Mouse (Mus musculus) right cerebral cortex, postnatal 4 days (tissue): ENCODE data around the gene Adamts8.

ENCODE experiments used
- DNase-seq: peaks from one replicate; pipeline ENCODE4 v3.0.0-alpha.2; 2022

Adamts8 gene

DNA sequence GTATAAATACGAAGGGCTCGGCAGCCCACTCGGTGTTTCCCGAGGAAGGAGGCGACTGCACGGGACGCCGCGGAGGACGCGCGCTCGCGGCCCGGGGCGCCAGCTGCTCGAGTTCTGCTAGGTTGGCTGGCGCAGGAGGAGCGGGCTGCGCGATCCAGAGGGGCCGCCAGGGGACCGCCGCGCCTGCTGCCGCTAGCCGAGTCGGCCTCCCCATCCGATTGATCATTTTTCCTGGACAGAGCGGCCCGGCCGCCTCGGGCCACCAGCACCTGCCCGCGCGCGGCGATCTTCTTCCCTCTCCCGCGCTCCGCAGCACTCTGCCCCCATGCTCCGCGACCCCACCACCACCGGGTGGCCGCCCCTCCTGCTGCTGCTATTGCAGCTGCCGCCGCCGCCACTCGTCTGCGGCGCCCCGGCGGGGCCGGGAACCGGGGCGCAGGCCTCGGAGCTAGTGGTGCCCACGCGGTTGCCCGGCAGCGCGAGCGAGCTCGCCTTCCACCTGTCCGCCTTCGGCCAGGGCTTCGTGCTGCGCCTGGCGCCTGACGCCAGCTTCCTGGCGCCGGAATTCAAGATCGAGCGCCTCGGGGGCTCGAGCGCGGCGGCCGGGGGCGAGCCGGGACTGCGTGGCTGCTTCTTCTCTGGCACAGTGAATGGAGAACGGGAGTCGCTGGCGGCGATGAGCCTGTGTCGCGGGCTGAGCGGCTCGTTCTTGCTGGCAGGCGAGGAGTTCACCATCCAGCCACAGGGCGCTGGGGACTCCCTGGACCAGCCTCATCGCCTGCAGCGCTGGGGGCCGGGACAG, at the start of gene Adamts8:
Adamts8 (plus strand) TSS at position 51 of the 802 bp plus-strand sequence.
- DNase-seq, result peak; percentile 70

DNA sequence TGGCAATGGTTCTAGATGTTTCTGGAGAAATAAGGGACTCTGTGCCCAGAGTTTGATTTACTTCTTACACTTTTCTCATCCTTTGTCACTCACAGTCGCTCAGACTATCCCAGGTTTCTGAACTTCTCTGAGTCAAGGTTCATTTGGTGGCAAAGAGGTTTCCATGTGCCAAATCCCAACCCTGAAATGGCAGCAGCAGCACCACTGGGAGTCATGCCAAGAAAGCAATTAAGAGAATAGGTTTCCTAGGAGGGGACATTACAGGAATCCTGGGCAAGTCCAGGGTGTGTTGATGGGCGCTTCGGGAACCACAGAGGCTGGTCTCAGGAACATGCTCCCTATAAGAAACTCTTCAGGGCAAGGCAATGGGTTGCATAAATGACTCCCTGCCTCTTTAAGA, 46.7 kb upstream of the Adamts8 start:
- no peak for DNase-seq

DNA sequence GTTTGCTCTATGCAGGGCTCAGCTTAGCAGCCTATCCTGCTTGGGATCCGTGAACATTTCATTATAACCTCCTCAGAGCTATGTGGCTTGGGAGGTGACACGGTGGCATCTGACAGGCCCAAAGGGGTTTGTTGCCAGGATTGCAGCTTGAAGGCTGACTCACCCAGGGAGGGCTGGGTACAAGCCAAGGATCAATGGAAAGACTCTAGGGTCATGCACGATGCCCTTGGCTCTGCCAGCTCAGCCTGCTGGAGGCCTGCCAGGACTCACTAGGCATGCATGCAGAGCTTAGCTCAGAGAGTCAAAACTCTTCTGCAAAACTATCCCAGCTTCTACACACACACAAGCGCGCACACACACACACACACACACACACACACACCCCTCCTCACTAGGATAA, 45.6 kb upstream of the Adamts8 start:
- peak; percentile 41 for DNase-seq

DNA sequence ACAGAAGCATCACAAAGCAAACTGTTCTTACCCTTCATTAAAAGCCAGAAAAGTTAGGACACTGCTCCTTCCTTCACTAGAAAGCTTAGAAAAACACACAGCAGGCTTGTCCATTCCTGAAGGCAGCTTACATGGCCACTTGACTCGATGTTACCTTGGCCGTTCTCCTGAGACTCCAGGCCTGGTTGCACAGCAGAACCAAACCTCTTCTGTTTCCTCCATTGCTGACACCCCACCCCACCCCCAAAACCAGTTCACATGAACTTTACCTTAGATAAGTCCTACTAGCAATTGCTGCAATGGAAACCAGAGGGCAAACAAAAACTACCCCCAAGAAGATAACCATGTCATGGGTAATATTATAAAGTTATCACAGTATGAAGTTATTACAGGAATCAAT, 45.2 kb upstream of the Adamts8 start:
- no peak for DNase-seq

DNA sequence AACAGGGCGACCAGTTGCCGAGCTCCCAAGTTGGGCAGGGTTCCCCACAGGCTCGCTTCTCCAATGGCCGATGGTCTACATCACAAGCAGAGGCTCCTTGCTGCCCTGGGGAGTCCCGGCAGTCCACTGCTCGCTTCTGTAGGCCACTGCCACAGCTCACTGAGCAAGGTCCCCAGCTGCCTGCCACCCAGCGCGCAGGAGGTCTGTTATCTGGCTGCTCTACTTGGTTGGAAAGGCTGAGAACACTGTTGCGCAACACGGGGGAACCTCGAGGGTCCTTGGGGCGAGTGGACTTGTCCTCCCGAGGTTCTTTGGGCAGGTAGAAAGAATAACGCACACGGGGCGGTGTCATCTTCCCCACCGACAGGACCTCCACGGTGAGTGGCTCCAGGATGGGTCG, 40.2 kb upstream of the Adamts8 start:
- DNase-seq, result no peak

DNA sequence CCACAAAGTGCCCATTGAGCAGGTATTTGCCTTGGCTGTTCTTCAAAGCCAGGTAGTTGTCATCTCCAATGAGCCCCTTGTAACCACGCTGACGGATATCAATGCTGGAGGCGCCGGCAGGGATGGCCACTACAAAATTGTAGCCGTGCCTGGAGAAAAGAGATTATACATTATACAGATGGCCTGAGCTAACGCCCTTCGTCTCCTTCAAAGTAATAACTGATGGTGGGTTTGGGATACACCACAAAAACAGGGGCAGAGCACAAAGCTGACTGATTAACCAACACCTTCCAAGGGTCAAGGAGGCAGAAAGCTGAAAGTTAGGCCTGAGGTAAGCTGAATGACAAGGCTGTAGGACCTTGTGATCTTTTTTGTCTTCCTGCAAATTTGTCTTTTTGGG, 39.7 kb upstream of the Adamts8 start:
- DNase-seq, result no peak

DNA sequence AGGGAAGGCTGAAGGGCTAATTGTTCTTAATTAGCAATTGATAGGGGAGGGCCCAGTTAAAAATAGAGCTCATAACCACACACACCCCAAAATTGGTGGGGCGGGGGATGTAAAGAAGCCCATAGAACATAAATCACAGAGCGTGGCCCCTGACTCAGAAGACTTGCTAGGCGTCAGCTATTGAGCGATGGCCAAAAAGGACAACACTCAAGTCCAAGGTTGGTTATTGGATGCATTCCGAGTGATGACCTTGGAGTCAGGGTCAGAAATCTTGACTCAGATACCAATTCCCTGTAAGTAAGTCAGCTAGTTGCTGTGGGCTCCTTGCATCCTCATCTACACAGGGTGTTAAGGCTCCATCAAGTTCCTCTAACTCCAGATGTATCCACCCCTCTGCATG, 39.1 kb upstream of the Adamts8 start:
- DNase-seq, result no peak

DNA sequence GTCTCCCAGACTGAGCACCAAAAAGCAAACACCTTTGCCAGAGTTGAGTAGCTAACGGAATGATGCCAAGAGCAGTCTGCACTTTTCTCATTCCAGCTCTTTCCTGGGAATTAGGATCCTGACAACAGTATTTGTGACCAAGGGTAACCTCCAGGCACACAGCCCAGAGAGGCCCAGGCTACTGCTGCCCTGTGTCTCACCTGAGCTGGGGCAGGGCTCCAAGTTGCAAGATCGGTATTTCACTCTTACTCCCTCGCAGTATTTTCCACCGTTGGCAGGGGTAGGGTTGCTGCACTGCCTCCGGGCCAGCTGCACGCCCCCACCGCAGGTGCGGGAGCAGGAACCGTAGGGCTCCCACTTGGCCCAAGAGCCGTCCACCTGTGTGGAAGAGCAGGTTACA, 36.5 kb upstream of the Adamts8 start:
- no peak for DNase-seq

DNA sequence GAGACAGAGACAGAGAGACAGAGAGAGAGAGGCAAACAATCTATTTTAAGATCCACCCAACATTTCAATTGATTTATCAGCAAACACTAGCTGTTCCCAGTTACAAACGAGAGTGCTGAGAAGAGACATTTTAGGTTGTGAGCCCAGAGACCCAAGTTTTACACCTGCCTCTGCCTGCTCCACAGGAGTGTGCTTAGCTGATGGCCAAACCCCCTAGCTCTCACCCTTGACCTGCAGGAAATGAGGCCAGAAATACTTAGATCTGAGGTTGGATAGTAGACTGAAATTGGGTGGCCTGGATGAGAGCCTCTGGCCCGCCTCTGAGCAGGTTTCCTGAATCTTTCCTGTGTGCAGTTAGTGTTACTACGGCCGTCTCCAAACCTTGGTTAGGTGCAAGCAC, 35.9 kb upstream of the Adamts8 start:
- DNase-seq, result no peak

DNA sequence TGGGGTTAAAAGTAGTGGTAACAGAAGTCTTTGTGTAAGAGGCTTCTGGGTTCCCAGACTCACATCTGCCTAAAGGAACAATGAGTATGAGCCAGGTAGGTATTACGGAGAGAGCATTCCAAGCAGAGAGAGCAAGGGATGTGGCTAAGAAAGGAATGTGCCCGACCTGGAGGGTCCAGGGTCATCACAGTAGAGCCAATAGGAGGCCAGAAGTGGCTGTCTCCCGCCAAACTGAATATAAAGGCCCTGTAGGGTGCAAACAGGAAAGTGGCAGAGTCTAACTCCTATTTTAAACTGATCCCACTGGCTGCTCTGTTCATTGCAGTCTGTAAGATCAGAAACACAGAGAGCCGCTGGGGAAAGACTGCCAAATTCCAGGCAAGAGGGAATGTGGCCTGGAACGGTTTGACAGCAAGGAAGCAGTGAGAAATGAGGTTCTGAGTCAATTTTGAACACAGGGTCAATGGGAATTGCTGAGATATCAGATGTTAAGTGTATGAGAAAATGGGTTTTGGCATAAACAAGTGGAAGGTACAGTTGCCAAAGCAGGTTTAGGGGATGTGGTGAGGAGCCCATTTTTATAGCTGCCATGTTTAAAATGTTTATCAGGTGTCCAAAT, 34.6 kb upstream of the Adamts8 start:
- no peak for DNase-seq

DNA sequence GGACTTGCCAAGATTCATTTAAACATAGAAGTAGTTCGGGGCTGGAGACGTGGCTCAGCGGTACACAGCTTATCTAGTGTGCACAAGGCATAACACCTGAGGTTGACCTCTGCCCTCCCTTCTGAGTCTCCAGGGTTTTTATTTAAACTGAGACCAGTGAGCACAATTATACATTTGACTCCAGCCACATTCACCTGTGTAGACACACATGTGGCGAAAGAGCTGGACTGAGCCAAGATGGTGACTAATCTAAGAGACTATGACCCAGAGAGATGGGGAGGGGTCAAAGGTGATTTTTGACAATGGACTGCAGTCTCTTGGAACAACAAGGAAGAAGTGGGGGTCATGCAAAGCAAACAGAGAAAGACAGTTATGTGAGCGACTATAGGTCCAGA, 34.1 kb upstream of the Adamts8 start:
- DNase-seq, result no peak

DNA sequence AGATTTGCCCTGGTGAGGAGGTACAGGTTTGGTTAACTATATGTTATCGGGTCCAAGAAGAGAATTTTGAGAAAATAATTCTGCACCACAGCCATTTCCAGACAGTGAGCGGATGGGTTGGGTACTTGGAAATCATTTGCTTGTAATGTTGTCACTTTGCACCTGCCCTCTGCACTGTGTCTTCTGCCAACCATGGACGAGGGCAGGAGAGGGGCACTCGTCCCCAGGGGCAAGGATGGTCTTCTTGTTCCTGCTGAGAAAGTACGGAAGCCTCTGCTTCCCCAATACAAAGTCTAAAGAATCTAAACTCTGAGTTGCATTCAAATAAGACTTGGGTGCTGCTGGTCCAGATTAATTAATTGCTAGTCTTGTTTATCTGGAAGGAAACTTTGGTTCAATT, 33.4 kb upstream of the Adamts8 start:
- no peak for DNase-seq

DNA sequence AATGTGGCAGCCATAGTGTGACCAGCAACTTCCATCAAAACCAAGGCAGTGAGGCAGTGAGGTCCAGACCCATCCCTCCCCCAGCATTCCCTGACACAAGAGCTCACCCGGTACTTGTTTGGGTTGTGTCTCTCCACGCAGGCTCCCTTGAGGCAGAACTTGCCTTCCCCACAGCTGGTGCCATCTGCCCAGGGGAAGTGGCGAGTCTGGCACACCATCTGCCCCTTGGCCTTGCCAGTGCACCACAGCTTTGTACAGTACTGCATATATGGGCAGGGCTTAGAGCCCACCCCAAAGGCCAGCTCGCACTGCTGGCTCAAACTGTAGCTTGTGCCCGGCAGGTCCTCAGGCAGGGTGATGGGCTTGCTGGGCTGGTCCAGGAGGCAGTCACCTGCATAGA, 31.9 kb upstream of the Adamts8 start:
- no peak for DNase-seq

DNA sequence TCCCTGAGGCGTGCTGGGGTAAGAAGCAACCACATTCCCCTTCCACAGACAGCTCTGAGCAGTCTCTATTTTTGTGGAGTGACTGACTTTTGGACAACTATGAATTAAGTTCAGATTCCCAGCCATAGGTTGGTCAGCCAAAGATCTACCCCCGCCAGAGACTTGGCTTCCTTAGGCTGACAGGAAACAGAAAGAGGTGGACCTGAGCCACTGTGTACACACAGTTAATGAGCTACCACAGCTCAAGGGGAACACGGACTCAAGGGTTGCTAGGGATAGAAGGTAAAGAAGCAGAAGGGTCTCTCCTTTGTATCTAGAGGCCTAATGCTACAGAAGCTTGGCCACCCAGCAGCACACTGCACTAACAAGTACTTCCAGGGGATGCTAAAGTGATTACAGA, 30.2 kb upstream of the Adamts8 start:
- DNase-seq, result no peak

DNA sequence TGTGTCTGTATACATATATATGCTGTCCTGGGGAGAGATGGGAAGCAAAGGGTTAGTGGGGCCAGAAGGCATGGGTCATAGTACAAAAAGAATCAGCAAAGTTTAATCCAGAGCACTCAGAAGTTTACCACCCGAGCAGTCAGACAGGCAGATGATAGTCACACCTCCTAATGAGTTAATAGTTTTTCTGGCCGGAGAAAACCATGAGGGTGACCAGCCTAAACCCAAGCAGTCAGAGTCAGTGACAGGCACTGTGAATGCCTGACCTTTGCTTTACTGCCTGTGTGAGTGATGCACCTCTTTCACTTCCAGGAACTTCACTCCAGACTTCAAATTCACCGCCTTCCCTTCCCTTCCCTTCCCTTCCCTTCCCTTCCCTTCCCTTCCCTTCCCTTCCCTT, 28.9 kb upstream of the Adamts8 start:
- no peak for DNase-seq

DNA sequence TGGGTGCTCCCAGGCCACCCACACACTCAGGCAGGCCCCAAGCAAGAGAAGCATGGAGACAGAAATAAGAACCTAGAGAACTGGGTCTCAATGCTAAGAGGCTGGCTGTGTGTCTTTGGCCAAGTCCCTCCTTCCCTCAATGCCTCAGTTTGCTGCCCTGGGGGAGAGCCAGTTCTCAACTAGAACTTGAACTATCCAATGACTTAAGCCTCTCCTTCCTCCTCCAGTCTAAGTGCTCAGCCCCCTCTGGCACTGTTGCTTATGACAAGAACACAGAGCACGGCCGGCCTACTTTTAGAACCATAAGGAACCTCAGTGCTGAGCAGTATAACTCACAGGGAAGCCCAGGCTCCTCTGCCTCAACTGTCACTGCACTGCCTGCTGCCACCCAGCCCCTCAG, 28.1 kb upstream of the Adamts8 start:
- no peak for DNase-seq

DNA sequence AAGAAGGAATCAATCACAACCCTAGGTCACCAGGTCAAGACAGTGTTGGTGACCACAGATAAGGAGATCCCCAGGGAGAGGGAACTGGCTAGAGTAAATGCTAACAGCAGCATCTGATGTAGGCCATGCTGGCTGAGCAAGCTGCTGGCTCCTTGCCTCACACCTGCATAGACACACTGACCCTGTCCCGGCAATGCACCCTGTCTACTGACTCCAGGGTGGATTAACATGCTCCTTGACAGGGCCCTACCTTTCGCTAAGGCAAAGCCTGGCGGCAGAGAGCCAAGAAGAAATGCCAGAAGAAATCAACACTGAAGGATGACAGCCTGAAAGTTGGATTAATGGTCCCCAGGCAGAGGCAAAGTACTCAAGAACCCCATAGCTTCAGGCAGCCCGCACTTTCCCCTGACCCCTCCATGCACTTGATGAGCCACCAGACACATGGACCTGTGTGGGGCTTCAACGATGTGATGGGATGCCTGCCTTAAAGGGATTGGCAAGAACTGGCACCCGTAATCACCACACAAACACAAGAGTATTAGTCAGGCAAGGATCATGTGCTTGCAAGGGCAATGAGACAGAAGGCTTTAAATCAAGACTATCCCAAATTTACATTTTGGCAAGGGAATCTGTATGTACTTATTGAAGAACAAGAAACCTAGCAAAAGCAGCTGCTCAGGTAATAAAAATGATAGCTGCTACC, 25.9 kb upstream of the Adamts8 start:
- DNase-seq, result no peak

DNA sequence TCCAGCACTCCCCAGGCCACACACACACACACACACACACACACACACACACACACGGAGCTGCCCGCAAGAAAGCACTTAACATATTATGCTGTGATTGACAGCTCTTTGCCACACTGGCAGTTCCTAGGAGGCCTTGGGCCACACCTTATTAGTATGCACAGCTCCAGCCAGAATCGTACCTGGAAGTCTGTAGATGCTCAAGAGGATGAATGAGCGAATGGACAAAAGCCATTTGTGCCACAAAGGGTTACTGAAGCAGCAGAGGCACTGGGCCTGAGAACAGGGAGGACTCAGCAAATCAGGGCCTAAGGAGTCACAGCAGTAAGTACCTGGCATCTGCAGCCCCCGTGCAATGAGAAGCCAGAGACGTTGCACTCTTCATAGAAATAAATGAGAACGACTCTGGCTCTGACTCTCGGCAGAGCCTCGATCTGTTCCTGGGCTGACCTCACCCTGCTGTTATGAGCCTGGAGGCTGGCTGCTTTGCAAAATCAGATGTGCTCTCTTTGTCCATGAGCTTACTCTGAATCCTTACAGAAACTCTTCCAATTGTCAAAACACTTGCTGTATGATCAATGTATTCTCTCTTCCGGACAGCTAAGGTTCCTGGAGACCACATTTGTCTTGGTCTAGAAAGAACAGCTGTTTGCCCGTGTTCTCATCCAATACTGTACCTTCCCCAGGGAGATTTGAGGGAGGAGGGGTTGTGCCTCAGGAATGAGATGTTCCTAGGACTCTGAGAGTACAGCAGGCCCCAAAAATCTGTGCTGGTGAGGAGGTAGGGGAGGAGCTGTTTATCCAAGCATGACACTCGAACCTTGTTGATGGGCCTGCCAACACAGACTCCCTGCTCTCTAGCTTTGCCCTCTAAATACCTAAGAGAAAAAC, 23.7 kb upstream of the Adamts8 start:
- DNase-seq, result no peak

DNA sequence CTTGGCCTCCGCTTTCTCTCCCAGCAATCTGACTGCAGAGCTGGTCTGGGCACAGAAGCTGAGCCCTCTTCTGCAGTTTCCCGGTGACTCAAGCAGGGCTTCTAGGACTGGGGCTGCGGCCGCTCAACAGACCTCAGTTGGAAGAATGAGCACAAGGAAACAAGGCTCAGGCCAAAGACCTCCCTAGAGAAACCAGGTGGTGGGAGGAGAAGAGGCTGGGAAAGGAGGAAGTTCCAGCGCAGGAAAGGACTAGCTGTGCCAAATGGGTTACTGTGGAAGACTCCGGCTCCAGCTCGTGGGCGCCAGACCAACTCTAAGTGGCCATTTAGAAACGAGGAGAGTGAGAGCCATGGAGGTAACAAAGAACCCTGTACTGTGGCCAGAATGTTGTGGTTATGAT, 22.7 kb upstream of the Adamts8 start:
- no peak for DNase-seq

DNA sequence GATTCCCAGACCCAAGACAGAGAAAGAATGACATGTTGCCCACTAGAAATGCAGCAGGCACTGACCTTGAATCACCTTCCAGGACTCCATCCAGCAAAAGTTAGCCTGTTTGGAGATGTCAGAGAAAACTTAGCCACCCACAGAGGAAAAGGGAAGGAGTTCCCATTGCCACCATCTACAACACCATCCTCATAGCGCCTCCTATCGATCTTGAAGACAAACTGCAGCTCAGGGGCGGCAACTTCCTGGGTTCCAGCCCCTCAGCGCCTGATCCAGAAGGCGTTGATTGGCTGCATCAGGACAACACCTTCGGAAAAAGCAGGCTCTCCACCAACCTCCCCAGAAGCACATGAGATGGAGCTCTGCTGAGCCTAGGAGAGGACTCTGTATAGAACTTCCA, 21.6 kb upstream of the Adamts8 start:
- no peak for DNase-seq

DNA sequence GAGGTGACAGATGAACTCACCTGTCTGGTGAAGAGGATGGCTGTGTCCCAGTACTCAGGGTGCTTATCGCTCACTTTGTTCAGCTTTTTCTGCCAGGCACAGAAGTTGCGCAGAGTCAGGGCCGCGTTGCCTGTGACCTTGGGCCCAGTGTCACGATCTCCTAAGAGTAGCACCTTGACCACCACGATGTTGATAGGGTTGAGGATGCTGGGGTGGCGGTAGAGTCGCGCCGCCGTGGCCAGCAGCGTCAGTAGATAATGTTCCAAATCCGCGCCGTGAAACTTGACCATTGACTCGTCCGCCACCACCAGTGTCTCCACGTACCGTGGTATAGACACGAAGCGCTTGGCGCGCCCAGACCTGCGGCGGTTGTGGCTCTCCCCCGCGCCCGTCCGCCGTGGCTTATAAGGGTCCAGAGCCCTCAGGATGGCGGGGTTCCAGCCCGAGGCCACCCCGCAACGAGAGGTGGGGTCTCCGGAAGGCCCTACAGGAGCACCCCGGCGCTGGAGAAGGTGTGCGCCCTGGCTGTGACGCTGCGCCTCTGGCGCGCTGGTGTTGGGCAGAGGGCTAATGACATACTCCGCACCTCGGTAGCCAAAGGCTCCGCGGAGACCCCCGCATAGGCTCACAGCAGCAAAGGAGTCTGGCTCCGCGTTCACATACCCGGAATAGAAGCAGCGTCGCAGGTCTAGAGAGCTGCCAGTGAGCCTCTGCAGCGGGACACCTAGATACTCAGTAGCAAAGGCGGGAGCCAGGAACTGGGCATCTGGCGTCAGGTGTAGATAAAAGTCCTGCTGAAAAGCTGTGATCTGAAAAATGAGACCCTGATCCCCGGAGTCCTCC, 20.9 kb upstream of the Adamts8 start:
- DNase-seq, result no peak

DNA sequence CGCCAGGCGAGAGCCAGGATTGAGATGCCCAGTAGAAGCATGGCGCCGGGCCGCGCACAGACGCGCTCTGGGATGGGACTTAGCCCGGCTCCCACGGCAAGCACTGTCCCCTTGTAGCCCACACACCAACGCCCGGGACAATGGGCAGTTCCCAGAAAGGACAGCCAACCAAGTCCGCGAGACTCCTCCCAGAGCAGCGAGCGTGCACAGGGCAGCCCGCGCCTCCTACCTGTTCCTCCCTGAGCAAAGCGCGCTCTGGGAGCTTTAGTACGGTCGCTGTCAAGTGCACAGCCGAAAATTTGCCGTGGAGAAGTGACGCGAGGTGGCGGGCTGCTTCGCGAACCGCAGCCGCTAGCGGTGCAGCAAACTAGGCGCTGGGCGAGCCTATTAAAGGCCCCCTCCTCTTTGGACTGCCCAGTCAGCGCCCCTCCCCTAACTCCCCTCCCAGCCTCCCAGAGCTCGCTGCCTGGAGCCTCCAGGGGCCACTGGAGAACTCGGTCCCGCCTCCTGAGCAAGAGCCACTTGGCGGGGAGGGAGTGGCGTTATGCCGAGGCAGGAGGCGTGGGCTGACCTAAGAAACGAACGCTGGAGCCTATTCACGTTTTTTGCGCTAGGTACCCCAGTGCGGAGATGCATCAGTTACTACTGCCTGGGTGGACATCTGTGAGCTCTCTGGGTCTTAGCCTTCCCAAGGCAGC, 20.0 kb upstream of the Adamts8 start, which contains the start of gene Adamts15:
Adamts15 (minus strand) TSS at position 256 of the 698 bp plus-strand sequence.
- DNase-seq, result peak; percentile 47
